8 mouse cellular contexts compared by ENCODE assay signal in genomic region chr19:32186594-32187092, GRCm38 (mm10).
DNase-seq lines count a peak whose midpoint lies in the region; ATAC-seq and TF ChIP-seq lines count a peak whose summit lies in the region.

No protein-coding gene starts in this region.

- peaks cover 7% of the 10 kb centered on the region; the same call in 1 of the 2 replicates for H3K79me2 ChIP-seq in liver, adult 2 months (ENCODE audit: control insufficient read depth, insufficient read depth, low read length)

- no peaks in the 10 kb centered on the region for H3K27me3 ChIP-seq in heart, embryonic 13.5 days (replicated peaks)
- no peaks in the 10 kb centered on the region for H3K27me3 ChIP-seq in liver, adult 2 months (ENCODE audit: control insufficient read depth, insufficient read depth, low read length)
- H3K27me3 ChIP-seq in splenic B cell, adult 2 months (ENCODE audit: control insufficient read depth, insufficient read depth, low read length, poor library complexity, severe bottlenecking), result no peaks in the 10 kb centered on the region
- H3K27me3 ChIP-seq in hindbrain, postnatal 0 days (ENCODE audit: insufficient read depth, low read length), result no peaks in the 10 kb centered on the region

- intact Hi-C loops in heart, postnatal 14 days (cut with DNase I), result no loop called here

- ATAC-seq in heart, embryonic 13.5 days (ENCODE audit: extremely low read depth, insufficient number of reproducible peaks, low FRiP score, low TSS enrichment), result no peak
- no peak for ATAC-seq in hindbrain, postnatal 0 days

- H3K36me3 ChIP-seq in heart, embryonic 13.5 days, result no peaks in the 10 kb centered on the region
- H3K36me3 ChIP-seq in liver, adult 2 months (ENCODE audit: control insufficient read depth, insufficient read depth, low read length), result no peaks in the 10 kb centered on the region
- H3K36me3 ChIP-seq in splenic B cell, adult 2 months (ENCODE audit: control insufficient read depth, insufficient read depth, low read length, poor library complexity, severe bottlenecking), result peaks cover 5% of the 10 kb centered on the region; the same call in 1 of the 2 replicates
- no peaks in the 10 kb centered on the region for H3K36me3 ChIP-seq in hindbrain, postnatal 0 days (ENCODE audit: insufficient read depth, low read length)

- H3K9me3 ChIP-seq in heart, embryonic 13.5 days, result no peaks in the 10 kb centered on the region
- no peaks in the 10 kb centered on the region for H3K9me3 ChIP-seq in hindbrain, postnatal 0 days (ENCODE audit: low read length)

- peak overlapping the region; percentile 73 for H3K27ac ChIP-seq in heart, embryonic 13.5 days (replicated peaks)
- H3K27ac ChIP-seq in liver, adult 2 months (replicated peaks; ENCODE audit: insufficient read depth, low read depth, low read length), result peak overlapping the region; percentile 53
- no peak overlapping the region for H3K27ac ChIP-seq in hindbrain, postnatal 0 days

- WGBS in heart, embryonic 13.5 days, result 52% methylated on average over 8 of the region's 8 CpGs
- 5% methylated on average over 8 of the region's 8 CpGs for WGBS in liver, adult 2 months
- WGBS in hindbrain, postnatal 0 days, result 87% methylated on average over 8 of the region's 8 CpGs

- H3K4me2 ChIP-seq in heart, embryonic 13.5 days, result no peak overlapping the region
- H3K4me2 ChIP-seq in hindbrain, postnatal 0 days (ENCODE audit: low read depth, low read length), result no peak overlapping the region

- peaks cover 68% of the 10 kb centered on the region for H3K4me1 ChIP-seq in heart, embryonic 13.5 days
- H3K4me1 ChIP-seq in liver, adult 2 months (ENCODE audit: control insufficient read depth, insufficient read depth, low read length), result peaks cover 28% of the 10 kb centered on the region
- no peaks in the 10 kb centered on the region for H3K4me1 ChIP-seq in hindbrain, postnatal 0 days (ENCODE audit: insufficient read depth, low read length)

- TF ChIP-seq CTCF in liver, adult 2 months (IDR thresholded peaks at IDR 0.05; ENCODE audit: low read depth, low read length), result no peak
- TF ChIP-seq CTCF in hindbrain, postnatal 0 days (IDR thresholded peaks at IDR 0.05; ENCODE audit: low read depth), result no peak

- TF ChIP-seq POLR2A in liver, adult 2 months (IDR thresholded peaks at IDR 0.05; ENCODE audit: extremely low read depth, insufficient read depth, low read length), result no peak

- H3K9ac ChIP-seq in heart, embryonic 13.5 days, result 0 out of 2 replicates have a peak overlapping the region, but pooled peaks have one; percentile 28
- no peak overlapping the region for H3K9ac ChIP-seq in liver, adult 2 months (ENCODE audit: low read depth, low read length)
- H3K9ac ChIP-seq in hindbrain, postnatal 0 days (replicated peaks; ENCODE audit: low read length), result no peak overlapping the region

- no peak overlapping the region for H3K4me3 ChIP-seq in heart, embryonic 13.5 days
- no peak overlapping the region for H3K4me3 ChIP-seq in liver, adult 2 months (ENCODE audit: insufficient read depth, low read depth, low read length)
- no peak overlapping the region for H3K4me3 ChIP-seq in hindbrain, postnatal 0 days (ENCODE audit: low read length)

- DNase-seq in heart, adult 18-20 months, result peak; percentile 63 to 74
- no peak for DNase-seq in heart, postnatal 14 days
- peak; percentile 99 for DNase-seq in liver, adult 2 months (ENCODE audit: extremely low read depth, low read depth, low spot score)
- DNase-seq in splenic B cell, adult 2 months (ENCODE audit: low read depth, low spot score), result peak; percentile 80
- DNase-seq in urinary bladder, adult 18-20 months (ENCODE audit: low spot score in 2 of 2), result no peak
- no peak for DNase-seq in hindbrain, postnatal 0 days (ENCODE audit: low spot score)
- no peak for DNase-seq in right cerebral cortex, adult 2 months (ENCODE audit: low spot score in 2 of 2)

Comparison
In these comparisons a context has a peak if more than half of its experiments do, and no peak if none do; other contexts are left out.
1. DNase-seq: peak in heart, adult 18-20 months (2 of 2), liver, adult 2 months (single experiment) and splenic B cell, adult 2 months (single experiment); none in heart, postnatal 14 days (0 of 2), urinary bladder, adult 18-20 months (0 of 2), hindbrain, postnatal 0 days (single experiment) and right cerebral cortex, adult 2 months (0 of 2).